Mouse (Mus musculus) erythroblast, adult 5-6 weeks (primary cell): Measurements from ENCODE around the gene Peli2. TPM values are rescaled to one million over a fixed set of nuclear protein-coding genes. Genes with fewer than 3 reads are reported as not detected.

Experiments used
- ATAC-seq: replicated peaks from 2 replicates; pipeline ENCODE4 v1.8.0; 2016; ENCODE audit warnings: moderate number of reproducible peaks, mild to moderate bottlenecking, moderate TSS enrichment, inconsistent platforms; ENCODE audit not compliant: poor library complexity, low FRiP score, severe bottlenecking
- total RNA-seq, 2 experiments: library from RNA; stranded (forward) in 1 of 2; stranded (reverse) in 1 of 2; fragments of 150-400 nt in 1 of 2; fragments of 200-764, 138-1000 nt in 1 of 2; gene quantifications; 2 replicates each; pipeline versions ENCODE4 v1.2.3 to v1.2.4; 2015 to 2017; ENCODE audit warnings: low replicate concordance in 2 of 2

Gene Peli2
- total RNA-seq, 2 experiments from 2014 or later: 2.1 to 2.5 TPM

DNA sequence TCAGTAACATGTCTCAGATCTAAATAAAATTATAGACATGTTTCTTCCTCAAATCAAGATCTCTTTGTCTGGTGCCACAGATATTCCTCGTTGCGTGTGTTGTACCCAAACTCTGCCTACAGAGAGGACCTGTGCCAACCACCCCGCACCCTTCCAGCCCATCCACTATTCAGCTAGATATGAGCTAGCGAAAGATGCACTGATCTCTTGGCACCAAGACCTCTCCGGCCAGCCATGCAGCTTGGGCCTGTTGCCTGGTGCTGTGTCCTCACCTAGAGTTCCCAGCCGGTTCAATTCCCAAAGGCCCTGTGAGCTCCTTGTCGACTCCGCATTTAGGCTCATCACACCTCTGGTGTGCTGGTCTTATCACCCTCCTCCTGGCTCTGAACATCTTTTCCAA, 134.1 kb downstream of the Peli2 start:
- ATAC-seq: no peak

DNA sequence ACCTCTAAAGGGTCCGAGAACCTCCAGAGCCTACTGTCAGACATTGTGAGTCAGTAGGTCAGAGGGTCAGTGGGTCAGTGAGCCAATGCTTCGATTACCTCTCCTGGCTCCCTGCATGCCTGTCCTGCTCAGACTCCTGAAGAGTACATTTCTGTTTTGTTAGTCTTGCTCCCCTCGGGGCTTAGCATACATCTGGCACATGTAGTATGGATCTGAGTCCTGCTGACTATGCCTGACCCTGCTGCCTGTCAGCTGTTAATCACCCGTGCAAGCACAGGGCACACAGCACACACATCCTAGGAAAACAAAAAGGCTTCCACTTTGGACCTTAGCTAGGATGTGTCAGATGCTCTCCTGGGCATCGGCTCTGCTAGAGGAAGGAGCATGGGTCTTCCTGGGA, 134.7 kb downstream of the Peli2 start:
- ATAC-seq: no peak

- no peak for ATAC-seq
These were observed 137.1 kb downstream of the Peli2 start for GRCm38 (mm10) chr14:48257759-48258158.

DNA sequence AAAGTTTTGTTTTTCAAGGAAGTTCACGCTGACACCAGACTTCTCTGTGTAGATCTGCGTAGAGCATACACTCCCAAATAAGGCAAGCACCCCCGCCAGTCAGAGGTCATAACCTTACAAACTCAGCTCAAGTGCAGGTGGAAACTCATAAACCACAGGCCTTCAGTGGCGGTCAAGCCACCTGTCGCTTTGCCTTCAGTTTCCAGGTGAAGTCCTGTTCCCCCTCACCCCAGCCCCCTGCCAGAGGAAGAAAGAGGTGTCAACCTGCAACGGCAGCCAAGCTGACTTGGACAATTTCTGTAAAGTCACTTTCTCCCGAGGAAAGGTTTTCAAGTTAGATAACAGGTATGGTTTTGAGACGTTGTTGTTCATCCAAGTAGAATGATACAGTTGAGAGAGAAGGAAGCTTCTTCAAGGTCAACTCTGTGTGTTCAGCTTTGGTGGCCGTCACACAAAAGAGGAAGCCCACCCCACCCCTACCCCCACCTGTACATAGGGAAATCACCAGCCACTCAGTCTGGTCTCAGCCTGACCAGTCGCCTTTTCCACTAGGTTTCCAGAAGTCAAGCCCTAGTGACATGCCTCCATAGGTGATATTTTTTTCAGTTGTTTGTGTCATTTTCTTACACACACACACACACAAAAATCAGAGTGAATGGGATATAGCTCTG, 138.2 kb downstream of the Peli2 start:
- ATAC-seq: no peak

DNA sequence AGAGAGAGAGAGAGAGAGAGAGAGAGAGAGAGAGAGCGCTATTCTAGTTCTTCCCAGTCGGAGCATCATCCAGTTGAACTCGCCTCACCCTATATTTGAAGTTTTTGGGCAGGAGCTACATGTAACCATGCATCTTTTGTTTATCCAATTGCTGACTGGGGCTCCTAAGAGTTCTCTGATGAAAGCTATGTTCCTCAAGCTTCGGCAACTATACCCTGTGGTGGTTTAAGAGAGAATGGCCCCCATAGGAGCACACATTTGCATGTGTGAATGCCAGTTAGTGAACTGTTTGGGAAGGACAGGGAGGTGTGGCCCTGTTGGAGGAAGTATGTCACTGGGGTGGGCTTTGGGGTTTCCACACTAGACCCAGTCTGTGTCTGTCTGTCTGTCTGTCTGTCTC, 142.5 kb downstream of the Peli2 start:
- ATAC-seq: no peak

- ATAC-seq: no peak
These were observed 146.1 kb downstream of the Peli2 start for GRCm38 (mm10) chr14:48266710-48267109.

DNA sequence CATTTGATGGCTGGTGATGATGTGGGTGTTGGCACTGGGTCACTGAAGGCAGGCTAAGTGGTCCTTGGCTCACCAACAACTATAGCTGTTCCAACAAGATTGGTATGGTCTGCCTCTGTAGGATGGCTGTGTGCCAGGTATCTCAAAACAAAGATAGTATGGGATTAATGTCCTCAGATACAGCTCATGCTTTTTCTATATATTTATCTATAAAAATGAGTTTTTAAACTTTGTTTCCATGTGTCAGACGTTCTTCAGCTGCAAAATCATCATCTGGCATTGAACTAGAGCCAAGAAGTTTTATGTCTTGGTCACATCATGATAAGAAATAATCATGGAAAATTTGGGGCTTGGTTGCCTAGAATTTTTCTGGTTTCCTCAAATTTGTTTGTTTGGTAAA, 157.7 kb downstream of the Peli2 start:
- no peak for ATAC-seq

DNA sequence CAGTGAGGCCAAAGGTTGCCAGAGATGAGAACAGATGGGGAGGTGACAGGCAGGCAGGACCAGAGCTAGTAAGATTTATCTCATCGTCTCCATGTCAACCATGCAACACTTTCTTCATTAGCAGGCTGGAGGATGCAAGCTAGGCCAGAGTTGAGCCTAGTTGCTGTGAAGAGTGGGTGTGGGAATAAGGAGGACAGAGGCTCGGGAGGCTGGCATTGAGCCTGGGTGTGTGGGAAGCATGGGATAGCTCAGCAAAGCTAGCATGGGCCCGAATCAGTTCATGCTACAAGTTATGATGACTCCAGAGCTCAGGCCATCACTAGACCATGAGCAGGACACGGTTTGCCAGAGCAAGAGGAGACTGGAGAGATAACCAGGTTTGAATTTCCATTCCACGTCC, 166.3 kb downstream of the Peli2 start:
- ATAC-seq: no peak

DNA sequence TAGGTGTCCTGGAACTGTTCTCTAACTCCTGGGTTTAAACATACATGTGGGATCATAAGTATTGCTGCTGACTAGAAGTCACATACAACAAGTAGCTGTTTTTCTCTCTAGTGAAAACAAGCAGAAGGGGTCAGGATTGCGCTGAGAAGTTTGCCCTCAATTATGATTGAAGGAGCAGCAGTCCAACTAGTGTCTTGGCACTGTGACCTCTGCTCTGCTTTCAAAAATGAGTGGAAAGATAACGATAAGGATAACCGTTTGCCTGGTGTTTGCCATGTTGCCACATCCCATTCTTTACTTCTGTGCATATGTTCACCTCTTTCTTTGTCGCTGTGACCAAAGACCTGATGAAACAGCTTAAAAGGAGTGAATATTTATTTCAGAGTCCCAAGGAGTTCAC, 167.0 kb downstream of the Peli2 start:
- no peak for ATAC-seq

DNA sequence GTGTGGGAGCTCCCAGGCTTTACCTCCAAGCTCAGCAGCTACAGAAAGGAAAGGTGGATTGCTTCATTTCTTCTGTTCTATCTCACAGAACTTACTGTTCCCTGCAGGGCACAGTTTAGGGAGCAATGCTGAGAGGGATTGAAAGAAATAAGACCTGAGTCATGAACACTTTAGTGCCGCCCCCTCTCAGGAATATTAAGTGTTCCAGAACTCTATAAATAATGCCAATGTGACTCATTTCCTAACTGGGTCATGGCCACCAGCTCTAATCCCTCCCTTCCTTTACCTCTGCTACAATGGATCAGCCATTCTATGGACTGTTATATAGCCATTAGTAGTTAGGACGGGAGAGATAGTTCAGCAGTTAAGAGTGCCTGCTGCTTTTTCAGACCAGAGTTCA, 168.0 kb downstream of the Peli2 start:
- no peak for ATAC-seq

- no peak for ATAC-seq
These were observed 169.3 kb downstream of the Peli2 start for GRCm38 (mm10) chr14:48289602-48290599.

DNA sequence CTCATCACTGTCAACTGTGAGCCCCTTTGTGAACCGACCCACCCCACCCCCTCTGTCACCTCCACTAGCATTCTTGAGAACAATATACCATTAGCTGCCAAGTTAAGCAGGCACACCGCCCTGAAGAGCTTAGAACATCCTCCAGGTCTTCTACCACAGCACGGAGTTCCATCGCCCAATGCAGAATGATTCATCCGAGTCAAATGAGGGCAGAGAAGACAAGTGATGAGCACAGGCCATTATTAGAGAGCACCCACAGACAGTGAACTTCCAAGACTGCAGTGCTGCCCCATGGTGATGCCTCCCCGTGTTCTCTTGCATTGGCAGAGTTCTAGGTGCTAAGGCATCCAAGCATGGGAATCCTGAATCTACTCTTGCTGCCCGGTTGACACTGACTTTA, 172.9 kb downstream of the Peli2 start:
- no peak for ATAC-seq

- ATAC-seq: no peak
These were observed 174.8 kb downstream of the Peli2 start for GRCm38 (mm10) chr14:48295410-48295809.

GRCm38 (mm10) chr14:48295815-48296271, 175.2 kb downstream of the Peli2 start:
- no peak for ATAC-seq

DNA sequence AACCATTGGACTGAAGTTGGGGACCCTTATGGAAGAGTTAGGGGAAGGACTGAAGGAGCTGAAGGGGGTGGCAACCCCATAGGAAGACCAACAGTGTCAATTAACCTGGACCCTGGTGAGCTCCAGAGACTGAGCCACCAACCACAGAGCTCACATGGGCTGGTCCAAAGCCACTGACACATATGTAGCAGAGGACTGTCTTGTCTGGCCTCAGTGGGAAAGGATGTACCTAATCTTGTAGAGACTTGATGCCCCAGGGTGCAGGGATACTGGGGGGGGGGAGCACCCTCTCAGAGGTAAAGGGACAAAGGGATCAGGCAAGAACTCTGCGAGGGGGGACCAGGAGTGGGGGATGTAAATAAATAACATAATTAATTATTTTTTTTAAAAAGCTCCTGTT, 176.2 kb downstream of the Peli2 start:
- ATAC-seq: no peak

DNA sequence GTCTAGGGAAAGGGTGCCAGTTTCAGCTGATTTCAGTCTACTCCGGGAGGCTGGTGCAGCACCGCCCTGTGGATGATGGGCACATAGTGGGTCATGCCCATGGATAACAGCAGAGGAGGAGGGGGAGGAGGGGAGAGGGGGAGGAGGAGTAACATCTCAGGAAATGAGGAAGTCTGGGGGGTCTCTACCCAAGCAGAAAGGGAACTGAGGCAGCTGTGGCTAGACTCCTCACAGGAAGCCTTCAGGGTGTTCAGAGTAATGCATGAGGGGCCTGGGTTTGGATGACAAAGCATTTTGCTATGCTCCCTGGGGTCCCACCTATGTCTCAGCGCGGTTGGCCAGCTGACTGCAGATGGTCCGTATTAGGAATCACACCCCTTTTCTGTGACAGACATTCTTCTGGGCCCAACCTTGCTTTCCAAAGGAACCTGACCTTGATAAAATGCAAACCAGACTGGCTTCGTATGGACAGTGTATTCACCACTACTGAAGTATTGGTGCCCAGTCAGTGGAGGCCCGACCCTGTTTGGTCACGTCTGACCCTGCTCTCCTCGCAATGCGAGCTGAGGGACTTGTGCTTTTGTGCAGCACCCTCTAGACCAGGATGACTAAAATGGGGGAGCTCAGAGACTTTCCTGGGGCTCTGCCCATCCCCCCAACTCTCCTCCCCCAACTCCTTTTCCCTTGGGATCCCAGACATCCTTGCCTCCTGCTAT, 182.0 kb downstream of the Peli2 start:
- ATAC-seq: no peak

GRCm38 (mm10) chr14:48303235-48303634, 182.6 kb downstream of the Peli2 start:
- no peak for ATAC-seq

- ATAC-seq: no peak
These were observed 183.2 kb downstream of the Peli2 start for GRCm38 (mm10) chr14:48303841-48304240.

GRCm38 (mm10) chr14:48313234-48313633, 192.6 kb downstream of the Peli2 start:
- no peak for ATAC-seq

DNA sequence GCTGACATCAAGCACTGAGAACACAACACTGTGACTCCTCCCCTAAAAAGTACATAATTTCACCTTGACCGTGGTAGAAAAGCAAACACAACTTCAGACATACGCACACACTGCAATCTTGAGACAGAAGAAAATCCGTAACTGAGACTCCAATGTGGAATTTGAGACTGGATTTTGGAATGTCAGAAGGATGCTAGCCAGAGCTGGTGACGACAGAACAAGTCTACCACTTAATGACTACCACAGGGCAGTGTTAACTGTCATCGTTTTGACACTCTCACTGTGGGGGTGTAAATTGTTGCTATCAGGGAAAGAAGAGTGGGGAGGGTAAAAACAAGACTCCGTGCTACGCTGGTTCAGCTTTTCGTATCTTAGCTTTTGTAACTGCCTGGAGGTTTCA, 195.8 kb downstream of the Peli2 start:
- ATAC-seq: no peak
